Mouse (Mus musculus) intestine, embryonic 16.5 days (tissue): Measurements from ENCODE around the gene Epha10. TPM values are rescaled to one million over a fixed set of nuclear protein-coding genes. Genes with fewer than 3 reads are reported as not detected.
"Not testable (repeated sequence)": the region's sequence is repeated elsewhere in the genome, so short reads cannot be mapped to it uniquely, and the experiment has no call there.

Experiments
- ATAC-seq: fragments of 200-750 bp; cut with Nextera tagmentation; 2 replicates; pipeline ENCODE4 v1.8.0; 2017; ENCODE audit warnings: moderate TSS enrichment, moderate library complexity
- H3K27ac ChIP-seq: fragments of 300-500 bp; sonication (generic); 2 replicates; pipeline ENCODE4 v1.5.1; 2014; ENCODE audit warnings: mild to moderate bottlenecking, low read length
- H3K27me3 ChIP-seq: fragments of 300-500 bp; sonication (generic); replicated peaks from 2 replicates; pipeline ENCODE4 v1.6.1; 2014; ENCODE audit warnings: low read length, control low read depth, mixed read lengths; ENCODE audit not compliant: control insufficient read depth, insufficient read depth
- H3K36me3 ChIP-seq: fragments of 300-500 bp; sonication (generic); 2 replicates; pipeline ENCODE4 v1.6.1; 2014; ENCODE audit warnings: low read length, control low read depth; ENCODE audit not compliant: control insufficient read depth, insufficient read depth
- H3K4me1 ChIP-seq: fragments of 300-500 bp; sonication (generic); 2 replicates; pipeline ENCODE4 v1.6.1; 2014; ENCODE audit warnings: low read length, control low read depth, mixed read lengths; ENCODE audit not compliant: control insufficient read depth, insufficient read depth
- H3K4me2 ChIP-seq: fragments of 300-500 bp; sonication (generic); 2 replicates; pipeline ENCODE4 v1.6.1; 2014; ENCODE audit warnings: low read depth, low read length, control low read depth
- H3K4me3 ChIP-seq: fragments of 300-500 bp; sonication (generic); 2 replicates; pipeline ENCODE4 v1.5.1; 2014; ENCODE audit warnings: mild to moderate bottlenecking, low read length
- H3K9ac ChIP-seq: fragments of 300-500 bp; sonication (generic); 2 replicates; pipeline ENCODE4 v1.6.1; 2014; ENCODE audit warnings: low read depth, low read length
- H3K9me3 ChIP-seq: fragments of 300-500 bp; sonication (generic); 2 replicates; pipeline ENCODE4 v1.6.1; 2016; ENCODE audit warnings: low read length, control low read depth; ENCODE audit not compliant: control insufficient read depth
- WGBS: fragments of 180-500 bp; shearing (Covaris S2); extraction: QIAGEN DNeasy Blood & Tissue Kit; methylation state at CpG from one replicate; pipeline ENCODE4 v1.1.7; 2014; 5-methylcytosine and 5-hydroxymethylcytosine counted together
- polyA plus RNA-seq: library from polyadenylated mRNA; unstranded; fragments of >200 nt; fragmentation: Nextera tagmentation; extraction: Ambion mirVana; gene quantifications from 2 replicates; pipeline ENCODE4 v1.2.1, GENCODE M21; 2015

The Epha10 gene
- polyA plus RNA-seq, 1 experiment from 2014 or later = 0.07 TPM

DNA sequence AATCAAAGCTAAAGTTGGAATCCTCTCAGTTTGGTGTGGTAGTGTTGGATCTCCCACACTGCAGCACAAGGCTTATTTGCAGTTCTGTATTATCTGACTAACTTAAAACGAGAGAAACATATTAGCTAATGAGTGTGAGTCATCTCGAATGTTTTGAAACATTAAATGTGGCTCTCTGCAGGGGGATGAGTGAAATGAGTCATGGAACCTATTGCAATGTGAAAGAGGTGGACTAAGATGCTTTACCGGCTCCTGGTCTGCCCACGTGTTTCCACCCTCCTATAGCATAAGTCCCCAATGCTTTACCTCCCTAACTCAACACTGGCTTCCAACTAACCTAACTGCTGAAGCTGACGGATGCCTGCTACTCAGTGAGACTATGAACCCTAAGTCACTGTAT lies 47.4 kb downstream of the Epha10 start:
- Histone ChIP-seq H3K9ac (no peak overlapping the region), H3K4me1 (no peaks in the 10 kb centered on the region), H3K4me2 (no peak overlapping the region), H3K27ac (no peak overlapping the region), H3K9me3 (no peaks in the 10 kb centered on the region), H3K36me3 (peaks cover 5% of the 10 kb centered on the region), H3K4me3 (no peak overlapping the region), H3K27me3 (no peaks in the 10 kb centered on the region)
- ATAC-seq = no peak
- WGBS = 90% methylated on average over 5 of the region's 5 CpGs

DNA sequence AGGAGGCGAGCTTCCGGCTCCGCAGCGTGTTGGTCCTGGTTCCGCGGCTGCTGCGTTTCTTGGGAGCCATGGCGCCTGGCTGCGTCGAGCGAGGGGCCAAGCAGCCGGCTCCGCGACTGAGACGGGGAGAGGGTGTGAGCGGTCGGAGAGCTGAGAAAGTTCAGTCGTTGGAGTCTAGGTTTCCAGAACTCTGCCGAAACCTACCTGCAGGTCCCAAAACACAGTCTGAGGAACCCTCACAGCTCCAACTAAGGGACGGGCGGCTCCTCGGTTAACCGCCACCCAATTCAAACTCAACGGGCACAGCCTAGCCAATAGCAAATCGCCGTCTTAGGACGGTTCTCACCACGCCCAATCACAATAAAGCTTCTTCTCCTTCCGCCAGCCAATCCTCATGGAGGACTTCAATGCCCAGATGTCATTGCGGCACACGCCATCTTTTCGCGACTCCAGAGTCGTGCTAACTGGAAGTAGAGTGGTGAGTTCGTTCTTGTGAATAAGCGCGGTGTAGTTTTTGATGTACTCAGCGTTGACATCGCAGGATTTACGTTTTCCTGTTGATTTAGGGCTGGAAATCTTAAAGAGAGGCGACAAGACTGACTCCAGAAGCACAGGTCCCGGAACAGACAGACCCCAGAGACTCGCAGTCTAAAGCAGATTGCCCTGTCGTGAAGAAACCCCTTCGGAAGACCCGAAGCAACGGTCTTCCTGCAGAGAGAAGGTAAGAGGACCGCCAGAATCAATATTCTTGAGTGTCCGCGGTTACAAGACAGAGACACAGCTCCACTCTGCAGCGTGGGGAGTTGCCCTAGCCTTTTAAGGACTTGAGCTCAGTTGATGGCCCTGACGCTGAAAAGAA lies 56.1 kb downstream of the Epha10 start, which contains the start of gene 9930104L06Rik:
TSS of gene 9930104L06Rik (plus strand) at position 436 of the 859 bp plus-strand sequence.
- WGBS = under 1% methylated on average over 52 of the region's 52 CpGs
- H3K27me3 ChIP-seq = no peaks in the 10 kb centered on the region
- peak within 1 kb of the TSS; percentile 38; the same call in 1 of the 2 replicates for H3K27ac ChIP-seq
- no peaks in the 10 kb centered on the region for H3K9me3 ChIP-seq
- peak within 1 kb of the TSS; percentile 88 for H3K4me2 ChIP-seq
- H3K4me1 ChIP-seq = peaks cover 12% of the 10 kb centered on the region
- no peaks in the 10 kb centered on the region; the same call in 1 of the 2 replicates for H3K36me3 ChIP-seq
- H3K4me3 ChIP-seq = peak within 1 kb of the TSS; percentile 79
- peak within 1 kb of the TSS; percentile 79 for H3K9ac ChIP-seq
- peak; percentile 100 for ATAC-seq

DNA sequence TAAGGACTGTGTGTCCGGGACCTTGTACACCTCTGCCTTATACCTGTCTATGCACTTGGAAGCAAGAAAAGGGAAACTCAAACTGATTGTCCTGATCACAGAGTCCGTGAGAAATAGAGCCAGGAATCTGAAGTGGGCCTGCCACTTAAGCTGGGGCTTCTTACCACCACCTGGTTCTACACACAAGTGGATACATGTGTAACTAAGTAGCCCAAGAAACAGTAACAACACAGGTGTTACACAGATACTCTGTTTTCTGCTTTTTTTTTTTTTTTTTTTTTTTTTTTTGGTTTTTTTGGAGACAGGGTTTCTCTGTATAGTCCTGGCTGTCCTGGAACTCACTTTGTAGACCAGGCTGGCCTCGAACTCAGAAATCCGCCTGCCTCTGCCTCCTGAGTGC lies 58.5 kb downstream of the Epha10 start, which contains the start of gene Cdca8:
TSS of gene Cdca8 (minus strand) at position 101 of the 400 bp plus-strand sequence.
- not testable (repeated sequence) for H3K36me3 ChIP-seq, H3K4me3 ChIP-seq, H3K4me2 ChIP-seq, H3K27me3 ChIP-seq, H3K9me3 ChIP-seq, ATAC-seq, H3K9ac ChIP-seq, H3K27ac ChIP-seq
- peaks cover 12% of the 10 kb centered on the region for H3K4me1 ChIP-seq
- 90% methylated on average over 4 of the region's 4 CpGs for WGBS

GRCm38 (mm10) chr4:124943022-124943421 lies 62.3 kb downstream of the Epha10 start:
- peak; percentile 26; the same call in 1 of the 2 replicates for ATAC-seq
- Histone ChIP-seq H3K36me3 (no peaks in the 10 kb centered on the region; the same call in 1 of the 2 replicates), H3K4me3 (no peak overlapping the region), H3K4me1 (no peaks in the 10 kb centered on the region), H3K27ac (no peak overlapping the region), H3K27me3 (no peaks in the 10 kb centered on the region), H3K9me3 (no peaks in the 10 kb centered on the region), H3K9ac (no peak overlapping the region), H3K4me2 (no peak overlapping the region)
- WGBS = 5% methylated on average over 4 of the region's 4 CpGs

GRCm38 (mm10) chr4:124943781-124944180 lies 63.1 kb downstream of the Epha10 start:
- WGBS = 92% methylated on average over 5 of the region's 5 CpGs
- H3K4me1 ChIP-seq = no peaks in the 10 kb centered on the region

DNA sequence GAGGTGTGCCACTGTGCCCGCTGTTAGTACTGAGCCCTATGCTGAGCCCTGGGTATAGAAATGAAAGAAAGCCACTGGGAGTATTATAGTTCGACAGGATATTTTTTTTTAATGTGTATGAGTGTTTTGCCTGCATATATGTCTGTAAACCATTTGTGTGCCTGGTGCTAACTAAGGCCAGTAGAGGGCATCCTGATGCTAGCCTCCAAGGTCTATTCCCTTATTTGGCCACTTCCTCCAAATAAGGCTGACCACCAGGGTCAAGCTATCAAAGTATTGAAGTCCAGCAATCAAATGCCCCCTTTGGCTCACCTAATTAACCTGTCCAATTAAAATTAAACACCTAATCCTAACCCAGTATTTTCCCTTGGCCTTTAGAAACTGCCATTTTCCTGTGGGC lies 64.3 kb downstream of the Epha10 start:
- Histone ChIP-seq H3K4me2 (no peak overlapping the region), H3K27me3 (no peaks in the 10 kb centered on the region), H3K9me3 (no peaks in the 10 kb centered on the region), H3K27ac (no peak overlapping the region), H3K9ac (no peak overlapping the region), H3K36me3 (no peaks in the 10 kb centered on the region; the same call in 1 of the 2 replicates), H3K4me1 (no peaks in the 10 kb centered on the region), H3K4me3 (no peak overlapping the region)
- ATAC-seq = no peak
- WGBS = 65% methylated on average over 2 of the region's 2 CpGs

More at GRCm38 (mm10) chr4:124943781-124944180, 63.1 kb downstream of the Epha10 start:
- ATAC-seq = no peak
- no peak overlapping the region for H3K4me3 ChIP-seq
- no peak overlapping the region for H3K4me2 ChIP-seq
- H3K27me3 ChIP-seq = no peaks in the 10 kb centered on the region
- no peaks in the 10 kb centered on the region; the same call in 1 of the 2 replicates for H3K36me3 ChIP-seq
- no peak overlapping the region for H3K27ac ChIP-seq
- H3K9ac ChIP-seq = no peak overlapping the region
- H3K9me3 ChIP-seq = no peaks in the 10 kb centered on the region

DNA sequence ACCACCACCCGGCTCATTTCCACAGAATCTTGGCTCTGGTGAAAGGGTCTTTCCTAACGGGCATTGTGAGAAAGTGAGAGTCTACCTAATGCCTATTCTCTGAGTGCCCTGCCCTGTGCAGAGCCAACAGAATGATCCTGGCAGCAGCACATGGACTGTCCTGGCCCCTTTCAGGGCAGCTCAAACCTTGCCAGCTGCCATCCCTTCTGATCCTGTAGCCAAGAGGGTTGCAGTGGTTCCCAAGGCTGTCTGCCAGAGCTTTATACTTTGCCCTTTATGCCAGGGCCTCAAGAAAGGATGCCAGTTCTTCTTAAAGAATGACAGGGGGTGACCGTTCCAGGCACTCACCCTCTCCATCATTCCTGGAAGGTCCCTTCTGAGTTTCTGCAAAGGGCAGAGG lies 68.8 kb downstream of the Epha10 start:
- ATAC-seq = no peak
- H3K27me3 ChIP-seq = 0 out of 2 replicates have a peak, but pooled peaks cover 5% of the 10 kb centered on the region
- H3K9me3 ChIP-seq = no peaks in the 10 kb centered on the region
- no peak overlapping the region for H3K9ac ChIP-seq
- no peak overlapping the region for H3K4me2 ChIP-seq
- no peak overlapping the region for H3K27ac ChIP-seq
- no peak overlapping the region for H3K4me3 ChIP-seq
- H3K36me3 ChIP-seq = no peaks in the 10 kb centered on the region
- H3K4me1 ChIP-seq = peaks cover 8% of the 10 kb centered on the region; the same call in 1 of the 2 replicates
- 73% methylated on average over 3 of the region's 3 CpGs for WGBS

DNA sequence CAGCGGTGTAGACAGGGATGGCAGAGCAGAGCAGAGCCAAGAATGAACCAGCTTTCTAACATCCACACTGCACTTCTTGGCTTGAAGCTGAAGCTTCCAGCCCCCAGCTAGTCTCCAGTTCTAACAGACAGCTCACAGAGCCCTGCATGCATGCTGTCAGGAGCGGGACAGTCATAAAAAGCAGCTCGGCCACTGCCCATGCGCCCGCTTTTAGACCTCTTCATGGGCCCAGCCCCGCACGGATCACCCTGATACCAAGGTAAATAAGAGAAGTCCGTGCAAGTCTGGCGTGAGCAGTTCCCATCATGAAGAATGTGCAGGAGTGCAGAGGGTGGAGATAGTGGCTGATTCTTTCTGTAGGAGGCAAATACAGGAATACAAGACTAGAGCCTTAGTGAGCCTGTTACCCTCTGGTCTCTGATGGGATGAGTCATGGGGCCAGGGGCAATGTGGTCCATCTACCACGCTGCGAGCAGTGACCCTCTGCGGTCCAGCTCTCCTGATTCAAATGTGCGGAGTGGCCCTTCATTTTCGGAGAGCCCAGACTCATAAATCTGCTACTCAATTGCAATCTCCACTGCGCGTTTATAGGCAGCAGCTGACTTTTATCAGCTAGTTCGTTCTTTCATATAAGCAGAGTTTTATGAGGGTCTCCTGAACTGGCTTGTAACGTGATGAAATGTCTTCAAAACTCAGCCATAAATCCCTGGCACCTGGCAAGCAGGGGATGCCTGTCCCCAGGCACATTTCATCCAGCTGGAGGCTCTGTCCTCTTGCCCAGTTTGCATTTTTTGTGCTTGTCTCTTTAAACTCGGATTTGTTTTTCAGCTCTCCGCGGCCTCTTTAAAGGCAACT lies 69.7 kb downstream of the Epha10 start:
- no peaks in the 10 kb centered on the region for H3K36me3 ChIP-seq
- peak overlapping the region; percentile 9; the same call in 1 of the 2 replicates for H3K4me2 ChIP-seq
- no peak overlapping the region for H3K4me3 ChIP-seq
- H3K9me3 ChIP-seq = no peaks in the 10 kb centered on the region
- peaks cover 8% of the 10 kb centered on the region; the same call in 1 of the 2 replicates for H3K4me1 ChIP-seq
- H3K9ac ChIP-seq = no peak overlapping the region
- 39% methylated on average over 21 of the region's 21 CpGs for WGBS
- H3K27ac ChIP-seq = no peak overlapping the region
- ATAC-seq = peak; percentile 28; the same call in 1 of the 2 replicates
- peaks cover 5% of the 10 kb centered on the region; the same call in 1 of the 2 replicates for H3K27me3 ChIP-seq

- H3K4me3 ChIP-seq = no peak overlapping the region
- ATAC-seq = no peak
- 42% methylated on average over 10 of the region's 10 CpGs for WGBS
- no peak overlapping the region for H3K27ac ChIP-seq
- H3K4me2 ChIP-seq = no peak overlapping the region
- no peaks in the 10 kb centered on the region for H3K36me3 ChIP-seq
- H3K27me3 ChIP-seq = peaks cover 5% of the 10 kb centered on the region; the same call in 1 of the 2 replicates
- no peak overlapping the region for H3K9ac ChIP-seq
- H3K9me3 ChIP-seq = no peaks in the 10 kb centered on the region
- peaks cover 8% of the 10 kb centered on the region; the same call in 1 of the 2 replicates for H3K4me1 ChIP-seq
Observed at GRCm38 (mm10) chr4:124951036-124951433, 70.3 kb downstream of the Epha10 start.
